Mouse (Mus musculus) C2C12 (cell line): ENCODE data around the gene Gm5460.

Source experiments
- CEBPB ChIP-seq: IDR thresholded peaks from one replicate; pipeline ENCODE4 v1.6.1; 2011; ENCODE audit warnings: low read depth, mild to moderate bottlenecking, control low read depth, moderate library complexity
- CTCF ChIP-seq: IDR thresholded peaks from one replicate; pipeline ENCODE4 v1.5.1; 2011; ENCODE audit not compliant: control insufficient read depth, insufficient read depth, insufficient read length
- MAX ChIP-seq: IDR thresholded peaks from one replicate; pipeline ENCODE4 v1.6.1; 2011; ENCODE audit warnings: mild to moderate bottlenecking, control low read depth
- MYOD1 ChIP-seq: IDR thresholded peaks from one replicate; pipeline ENCODE4 v1.6.1; 2011; ENCODE audit warnings: low read depth; ENCODE audit not compliant: control insufficient read depth, insufficient read length
- MYOG ChIP-seq: IDR thresholded peaks from one replicate; pipeline ENCODE4 v1.6.1; 2011; ENCODE audit not compliant: control insufficient read depth, insufficient read length; ENCODE audit errors: extremely low read depth
- USF1 ChIP-seq: IDR thresholded peaks from one replicate; pipeline ENCODE4 v1.6.1; 2011; ENCODE audit warnings: low read depth, mild to moderate bottlenecking, control low read depth, moderate library complexity

DNA sequence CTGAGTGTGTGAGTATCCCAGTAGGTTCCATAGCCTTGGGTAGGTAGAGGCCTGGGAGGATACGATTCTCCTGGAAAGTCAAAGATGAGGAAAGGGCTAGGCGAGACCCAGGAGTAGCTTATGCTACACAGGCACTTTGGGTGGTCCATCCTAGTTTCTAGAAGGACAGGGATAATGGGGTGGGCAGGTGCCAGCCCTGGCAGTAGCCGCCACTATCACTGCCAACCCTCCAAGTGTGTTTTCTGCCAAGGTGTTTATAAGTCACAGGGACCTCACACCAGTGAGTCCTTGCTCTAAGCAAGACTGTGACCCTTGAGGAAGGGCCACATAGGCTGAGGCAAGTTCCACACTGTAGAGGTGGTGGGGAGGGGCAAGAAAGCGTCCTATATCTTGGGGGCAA is 24.7 kb downstream of the Gm5460 start:
- TF ChIP-seq CTCF (no peak), MAX (no peak), USF1 (no peak), MYOG (no peak), MYOD1 (no peak), CEBPB (no peak)
